Mouse (Mus musculus): ENCODE results near the gene Ear1.
"Not testable (repeated sequence)": the region's sequence is repeated elsewhere in the genome, so short reads cannot be mapped to it uniquely, and the experiment has no call there.

- not testable (repeated sequence) for TF ChIP-seq POLR2A (IDR thresholded peaks at IDR 0.05; ENCODE audit: extremely low read depth, insufficient read depth, low read length)
- TF ChIP-seq CTCF (IDR thresholded peaks at IDR 0.05; ENCODE audit: extremely low read depth, insufficient read depth, low read length): peak; percentile 46
Measured at GRCm38 (mm10) chr14:43812458-43812857, 62.9 kb downstream of the Ear1 start.

All from cortical plate, adult 2 months (tissue).